Mouse (Mus musculus): ENCODE data around the gene Olfr279.

DNA sequence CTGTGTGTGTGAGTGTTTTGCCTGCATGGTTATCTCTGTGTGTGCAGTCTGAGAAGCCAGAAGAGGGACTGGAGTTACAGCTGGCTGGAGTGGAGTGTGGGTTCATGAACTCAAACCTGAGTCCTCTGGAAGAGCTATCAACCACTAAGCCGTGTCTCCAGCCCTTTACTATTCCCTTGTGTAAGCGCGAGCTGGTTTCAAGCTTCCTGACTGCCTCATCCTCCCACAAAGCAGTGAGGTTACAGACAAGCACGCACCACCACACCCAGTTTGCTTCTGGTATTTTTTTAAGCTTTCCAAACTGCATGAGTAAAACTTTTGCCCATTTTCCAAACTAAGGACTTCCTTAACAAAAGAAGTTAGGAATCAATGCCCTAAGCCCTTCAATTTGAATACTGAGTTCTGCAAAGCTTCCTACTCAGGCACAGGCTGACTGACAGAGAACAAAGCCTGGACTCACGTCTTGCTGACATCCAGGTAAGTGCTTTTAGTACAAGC, 35.9 kb downstream of the Olfr279 start:
- no peak for TF ChIP-seq CHD2 (IDR thresholded peaks at IDR 0.05; ENCODE audit: low read depth, low read length)
- no peak for TF ChIP-seq HCFC1 (IDR thresholded peaks at IDR 0.05; ENCODE audit: borderline replicate concordance, insufficient read depth, low read length)
- no peak for TF ChIP-seq MAFK (IDR thresholded peaks at IDR 0.05; ENCODE audit: insufficient read depth, low read depth, low read length)
- no peak for TF ChIP-seq ZC3H11A (IDR thresholded peaks at IDR 0.05; ENCODE audit: borderline replicate concordance, low read depth, low read length)

All from ES-E14 (cell line).